Mouse (Mus musculus): Measurements from ENCODE around the gene Rftn1.

Rftn1 gene

DNA sequence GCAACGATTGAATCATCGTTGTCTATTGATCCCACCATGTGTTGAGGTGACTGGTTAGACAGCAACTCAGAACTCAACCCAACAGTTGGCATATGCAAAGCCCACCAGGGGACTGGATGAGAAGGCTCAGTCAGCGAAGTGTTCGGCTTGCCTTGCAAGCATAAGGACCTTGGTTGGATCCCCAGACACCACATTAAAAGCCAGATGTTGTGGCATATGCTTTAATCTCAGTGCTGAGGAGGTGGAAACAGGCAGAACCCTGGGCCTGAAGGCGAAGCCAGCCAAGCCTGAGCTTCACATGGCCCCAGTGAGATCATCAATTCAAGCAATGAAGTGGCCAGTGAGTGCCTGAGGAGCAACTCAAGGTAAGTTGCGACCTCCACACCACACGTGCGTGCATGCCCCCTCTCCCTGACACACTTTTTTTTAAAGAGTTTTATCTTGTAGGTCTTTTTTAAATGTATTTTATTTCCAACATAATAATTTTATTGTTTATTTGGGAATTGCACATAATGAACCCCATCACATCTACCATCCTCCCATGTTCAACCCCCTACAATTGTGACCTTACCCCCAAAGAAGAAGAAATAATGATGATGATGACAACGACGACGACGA lies 11.5 kb upstream of the Rftn1 start:
- no peak for DNase-seq (ENCODE audit: low read depth in 2 of 2, low spot score in 2 of 2)

DNA sequence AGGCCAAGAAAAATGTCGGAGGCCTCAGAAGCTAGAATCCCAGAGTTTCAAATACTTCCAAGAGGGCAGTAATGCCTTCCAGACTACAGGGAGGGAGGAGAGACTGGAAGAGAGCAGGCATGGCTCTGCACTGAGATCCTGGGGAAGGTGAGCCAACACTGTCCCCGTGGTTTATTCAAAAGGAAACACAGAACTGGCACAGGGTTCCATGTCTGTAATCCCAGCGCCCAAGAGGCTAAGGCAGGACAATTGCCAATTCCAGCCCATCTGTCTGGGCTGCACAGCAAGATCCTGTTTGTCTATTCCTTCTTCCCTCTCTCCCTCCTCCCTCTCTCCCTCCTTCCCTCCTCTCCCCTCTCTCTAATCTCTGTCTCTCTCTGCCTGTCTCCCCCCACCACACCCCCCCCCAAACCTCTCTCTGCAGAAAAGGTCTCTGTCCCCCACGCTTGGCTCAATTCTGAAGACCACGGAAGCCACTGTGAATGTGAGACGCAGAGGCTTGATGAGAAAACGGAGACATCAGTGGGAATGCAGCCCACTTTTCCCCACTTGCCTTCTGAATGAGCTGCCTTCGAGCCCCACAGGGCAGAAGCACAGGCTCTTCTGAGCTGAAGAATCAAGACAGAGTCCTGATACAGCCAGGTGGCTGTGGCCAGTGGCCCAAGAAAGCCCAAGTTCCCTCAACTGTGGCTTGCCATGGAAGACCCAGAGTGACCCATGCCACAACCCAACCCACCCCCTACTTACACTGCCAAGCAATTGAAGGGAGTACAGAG lies 8.8 kb upstream of the Rftn1 start:
- DNase-seq (ENCODE audit: low read depth in 2 of 2, low spot score in 2 of 2) = no peak

- DNase-seq (ENCODE audit: low read depth in 2 of 2, low spot score in 2 of 2) = no peak
Observed at GRCm38 (mm10) chr17:50197572-50197971, 7.1 kb upstream of the Rftn1 start.

DNA sequence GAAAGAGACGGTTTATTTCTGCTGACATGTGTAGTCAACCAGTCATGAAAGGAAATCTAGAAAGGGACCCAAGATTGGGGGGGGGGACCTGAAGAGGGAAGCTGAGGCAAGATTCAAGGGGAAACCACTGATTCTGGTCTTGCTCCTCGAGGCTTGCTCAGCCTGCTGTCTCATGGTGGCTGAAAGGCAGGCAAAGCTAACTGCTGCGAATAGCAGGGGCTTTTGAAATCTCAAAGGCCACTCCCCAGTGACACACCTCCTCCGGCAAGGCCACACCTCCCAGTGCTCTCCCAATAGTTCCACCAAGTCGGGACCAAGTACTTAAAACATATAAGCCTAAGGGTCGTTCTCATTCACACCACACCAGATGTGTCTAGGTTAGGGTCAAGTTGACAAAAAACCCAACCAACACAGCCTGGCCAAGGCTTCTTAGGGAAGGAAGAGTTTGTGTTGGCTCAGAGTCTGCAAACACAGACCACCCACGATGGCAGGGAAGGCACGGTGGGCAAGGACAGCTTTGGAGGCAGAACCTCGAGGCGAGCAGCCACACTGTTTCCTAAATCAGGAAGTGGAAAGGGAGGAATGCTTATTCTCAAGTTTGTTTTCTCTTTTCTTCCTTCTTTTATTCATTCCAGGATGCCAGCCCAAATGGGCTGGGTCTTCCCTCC lies 5.7 kb upstream of the Rftn1 start:
- no peak for DNase-seq (ENCODE audit: low read depth in 2 of 2, low spot score in 2 of 2)

DNA sequence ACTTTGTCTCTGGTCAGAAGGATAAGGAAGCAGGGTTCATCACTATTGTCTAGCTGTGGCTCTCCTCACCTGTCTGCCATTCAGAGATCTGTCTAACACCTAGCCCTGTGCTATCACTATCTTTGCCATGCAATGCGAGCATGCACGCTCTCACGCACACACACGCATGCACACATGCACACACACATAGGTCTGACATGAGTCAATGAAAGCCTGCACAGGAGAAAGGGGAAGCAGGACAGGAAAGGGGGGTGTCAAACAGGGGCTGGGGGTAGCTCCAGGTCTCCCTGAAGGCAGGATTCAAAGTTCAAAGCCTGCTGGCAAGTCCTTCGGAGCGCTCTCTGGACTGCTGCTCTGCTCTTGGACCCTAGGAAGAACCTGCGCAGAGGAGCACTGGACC lies 4.9 kb upstream of the Rftn1 start:
- no peak for DNase-seq (ENCODE audit: low read depth in 2 of 2, low spot score in 2 of 2)

- DNase-seq (ENCODE audit: low read depth in 2 of 2, low spot score in 2 of 2) = no peak
Observed at GRCm38 (mm10) chr17:50194541-50194940, 4.1 kb upstream of the Rftn1 start.

DNA sequence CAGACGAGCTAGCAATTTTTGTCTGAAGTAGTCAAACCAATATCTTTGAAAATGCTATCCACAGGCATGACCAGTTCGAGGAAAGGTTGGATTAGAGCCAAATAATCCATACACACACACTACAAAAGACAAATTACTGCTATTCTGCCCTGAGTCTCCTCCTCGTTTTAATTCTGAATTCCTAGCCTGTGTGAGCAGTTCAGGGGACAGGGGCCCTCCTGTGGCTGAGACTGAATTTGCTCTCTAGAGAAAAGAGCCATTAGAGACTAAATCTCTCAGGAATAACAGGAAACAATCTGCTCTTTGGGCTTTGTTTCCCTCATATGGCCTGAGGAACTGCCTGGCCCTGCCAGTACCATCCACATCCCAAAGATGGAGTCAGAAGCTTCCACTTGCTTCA lies 3.2 kb upstream of the Rftn1 start:
- no peak for DNase-seq (ENCODE audit: low read depth in 2 of 2, low spot score in 2 of 2)

DNA sequence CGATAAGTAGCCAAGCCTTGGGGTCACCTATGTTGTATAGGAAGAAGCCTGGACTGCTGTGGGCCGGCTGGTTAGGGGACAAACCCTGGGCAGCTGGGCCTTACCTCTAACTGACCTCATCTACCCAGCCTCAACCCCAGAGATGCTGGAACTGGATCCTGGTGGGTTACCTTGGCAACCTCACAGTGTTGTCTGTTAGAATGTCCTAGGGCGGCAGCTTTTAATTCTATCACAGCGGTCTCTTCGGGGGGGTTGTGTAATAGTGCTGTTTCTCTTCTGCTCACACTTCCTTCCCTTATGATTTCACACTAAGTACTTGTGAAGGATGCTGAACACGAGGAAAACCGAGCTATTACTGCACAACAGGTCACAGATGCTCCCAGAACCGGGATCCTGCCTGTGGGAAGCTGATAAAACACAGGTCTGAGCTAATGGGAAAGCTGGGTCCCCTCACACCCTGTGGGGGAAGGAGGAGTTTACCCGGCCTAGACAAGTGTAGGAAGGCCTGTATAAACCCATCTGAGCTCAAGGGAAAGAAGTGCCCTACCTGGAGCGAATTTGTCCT lies 2.0 kb upstream of the Rftn1 start:
- no peak for DNase-seq (ENCODE audit: low read depth in 2 of 2, low spot score in 2 of 2)

DNA sequence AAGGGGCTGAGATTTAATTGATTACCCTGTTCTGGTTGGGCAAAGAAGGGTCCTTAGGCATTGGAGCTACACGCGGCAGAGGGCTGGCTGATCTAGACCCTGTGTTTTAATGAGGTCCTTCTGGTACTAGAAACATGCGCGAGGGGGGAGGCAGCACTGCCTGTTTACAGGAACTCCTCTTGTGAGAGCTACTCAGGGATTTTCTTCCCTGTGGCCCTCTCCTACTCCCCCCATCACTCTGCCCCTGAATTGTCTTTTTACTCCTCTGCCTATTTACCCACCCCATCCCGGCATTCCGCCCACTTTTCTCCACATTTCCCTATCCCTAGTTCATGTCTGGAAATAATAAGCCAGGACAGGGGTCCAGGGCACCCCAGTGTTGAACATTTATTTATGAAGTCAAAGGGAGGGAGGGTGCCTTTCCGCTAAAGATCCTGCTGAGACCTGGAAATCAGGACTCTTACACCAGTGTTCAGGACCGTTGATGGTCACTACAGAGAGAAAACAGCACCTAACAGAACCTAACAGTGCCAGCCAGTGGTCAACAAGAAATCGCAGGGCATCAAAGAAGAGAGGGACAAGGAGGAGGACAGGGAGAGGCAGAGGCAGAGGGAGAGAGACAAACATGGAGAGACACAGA lies 964 bp upstream of the Rftn1 start:
- DNase-seq (ENCODE audit: low read depth in 2 of 2, low spot score in 2 of 2) = no peak

DNA sequence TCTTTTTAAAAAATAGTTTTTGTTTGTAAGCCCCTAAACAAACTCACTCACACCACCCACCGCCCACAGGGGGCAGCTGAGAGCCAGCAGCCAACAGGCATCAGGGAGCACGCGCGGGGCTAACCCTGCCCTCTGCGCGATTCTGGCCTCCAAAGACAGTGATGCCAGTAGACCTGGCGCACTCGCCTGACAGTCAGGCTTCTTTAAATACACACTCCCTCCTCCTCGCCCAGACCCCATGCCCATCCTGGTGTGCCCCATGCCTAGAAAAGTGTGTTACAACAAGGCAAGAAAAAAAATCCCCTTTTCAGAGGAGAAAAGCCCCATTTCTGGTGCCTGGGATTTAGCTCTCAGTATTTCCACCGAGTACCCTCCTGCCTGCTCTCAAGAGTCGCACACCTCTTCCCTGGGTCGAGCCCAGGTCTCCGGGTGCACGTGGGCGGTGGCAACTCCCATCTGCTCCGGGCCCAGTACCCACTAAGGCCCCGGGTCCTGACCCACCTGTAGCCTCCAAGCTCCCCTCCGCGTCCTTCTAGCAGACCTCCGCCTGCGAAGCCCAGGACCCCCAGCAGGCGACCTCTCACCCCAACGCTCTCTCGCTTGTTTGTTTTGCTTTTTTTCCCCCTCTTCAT lies 977 bp downstream of the Rftn1 start:
- peak; percentile 72 to 83 for DNase-seq (ENCODE audit: low read depth in 2 of 2, low spot score in 2 of 2)

- DNase-seq (ENCODE audit: low read depth in 2 of 2, low spot score in 2 of 2) = no peak
Observed at GRCm38 (mm10) chr17:50188662-50189345, 1.7 kb downstream of the Rftn1 start.

DNA sequence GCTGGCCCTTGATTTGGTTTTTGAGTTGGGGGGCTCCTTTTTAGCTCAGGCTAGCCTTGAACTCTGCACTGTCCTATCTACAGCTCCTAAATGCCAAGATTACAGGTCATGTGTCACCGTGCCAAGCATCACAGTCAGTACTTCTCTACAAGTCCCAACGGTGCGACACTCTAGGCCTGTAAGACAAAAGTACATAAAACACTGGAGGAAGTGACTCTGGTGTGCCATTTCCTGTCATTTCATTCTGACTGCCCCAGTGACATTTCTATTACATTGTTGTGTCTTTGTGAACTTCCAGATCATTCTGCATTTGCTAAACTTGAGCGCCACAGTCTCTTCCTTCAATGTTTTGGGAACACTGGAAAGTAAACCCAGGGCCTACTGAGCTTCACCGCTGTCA lies 4.9 kb downstream of the Rftn1 start:
- DNase-seq (ENCODE audit: low read depth in 2 of 2, low spot score in 2 of 2) = no peak

- no peak for DNase-seq (ENCODE audit: low read depth in 2 of 2, low spot score in 2 of 2)
Observed at GRCm38 (mm10) chr17:50185083-50185482, 5.4 kb downstream of the Rftn1 start.

GRCm38 (mm10) chr17:50184217-50185038 lies 6.0 kb downstream of the Rftn1 start:
- no peak for DNase-seq (ENCODE audit: low read depth in 2 of 2, low spot score in 2 of 2)

DNA sequence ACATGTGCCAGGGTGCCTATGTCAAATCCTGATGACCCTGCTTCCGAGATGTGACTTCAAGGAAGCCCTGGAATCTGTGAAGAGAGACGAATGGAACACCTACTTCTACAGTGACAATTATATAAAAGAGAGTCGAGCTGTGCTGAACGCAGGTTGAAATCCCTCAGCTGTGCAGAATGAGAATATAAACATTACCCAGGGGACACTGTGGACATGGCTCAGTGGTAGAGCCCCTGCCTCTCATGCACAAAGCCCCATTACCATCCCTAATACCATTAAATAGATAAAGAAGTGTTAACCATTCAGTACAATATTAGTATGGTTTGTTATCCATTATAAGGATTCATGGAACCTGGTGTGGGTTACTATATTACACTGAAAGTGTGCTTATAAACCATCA lies 7.2 kb downstream of the Rftn1 start:
- DNase-seq (ENCODE audit: low read depth in 2 of 2, low spot score in 2 of 2) = no peak

DNA sequence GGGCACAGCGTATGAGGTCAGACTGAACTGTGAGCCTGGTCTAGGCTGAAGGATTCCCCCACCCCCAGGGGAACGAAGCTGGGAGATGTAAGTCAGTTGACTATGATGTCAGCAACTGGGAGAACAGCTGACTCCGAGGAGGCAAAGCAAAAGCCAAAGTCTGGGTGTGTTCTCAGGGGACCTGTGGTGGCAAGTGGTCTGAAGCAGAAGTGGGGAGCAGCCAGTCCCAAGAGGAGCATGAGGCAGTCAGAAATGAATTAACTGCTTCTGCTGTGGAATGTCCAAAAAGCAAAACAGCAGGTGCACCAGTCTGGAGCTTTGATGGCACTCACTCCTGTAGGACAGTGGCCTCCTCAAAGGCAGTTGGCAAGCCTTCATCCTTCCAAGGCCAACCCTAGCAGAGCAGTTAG lies 7.9 kb downstream of the Rftn1 start:
- DNase-seq (ENCODE audit: low read depth in 2 of 2, low spot score in 2 of 2) = no peak

DNA sequence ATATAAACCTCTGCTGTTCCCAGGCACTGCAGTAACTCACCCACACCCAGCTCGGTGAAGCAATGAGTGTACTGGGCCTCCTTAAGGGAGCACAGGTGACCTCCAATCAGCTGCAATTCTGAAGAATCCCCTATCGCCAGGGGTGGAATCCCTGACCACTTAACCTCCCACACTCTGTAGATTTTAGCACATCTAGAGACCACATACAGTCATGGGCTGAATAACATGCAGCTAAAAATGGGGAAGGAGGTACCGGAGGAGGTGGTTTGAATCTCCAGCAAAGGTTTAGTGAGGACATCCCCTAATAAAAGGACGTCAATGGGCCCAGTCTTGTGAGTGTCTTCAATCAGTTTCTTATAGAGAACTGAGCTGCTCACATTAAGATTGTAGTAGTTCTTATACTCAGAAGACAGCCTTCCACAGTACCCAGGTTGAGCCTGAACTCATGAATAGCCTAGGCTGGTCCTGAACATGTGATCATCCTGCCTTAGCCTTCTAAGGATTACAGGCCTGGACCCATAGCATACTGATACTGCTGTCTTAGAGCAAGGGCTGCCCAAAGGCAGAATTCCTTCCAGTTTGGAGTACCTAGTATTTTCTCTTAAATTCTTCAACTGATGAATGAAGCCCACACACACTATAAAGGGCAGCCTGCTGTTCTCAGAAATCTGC lies 9.4 kb downstream of the Rftn1 start:
- DNase-seq (ENCODE audit: low read depth in 2 of 2, low spot score in 2 of 2) = no peak

DNA sequence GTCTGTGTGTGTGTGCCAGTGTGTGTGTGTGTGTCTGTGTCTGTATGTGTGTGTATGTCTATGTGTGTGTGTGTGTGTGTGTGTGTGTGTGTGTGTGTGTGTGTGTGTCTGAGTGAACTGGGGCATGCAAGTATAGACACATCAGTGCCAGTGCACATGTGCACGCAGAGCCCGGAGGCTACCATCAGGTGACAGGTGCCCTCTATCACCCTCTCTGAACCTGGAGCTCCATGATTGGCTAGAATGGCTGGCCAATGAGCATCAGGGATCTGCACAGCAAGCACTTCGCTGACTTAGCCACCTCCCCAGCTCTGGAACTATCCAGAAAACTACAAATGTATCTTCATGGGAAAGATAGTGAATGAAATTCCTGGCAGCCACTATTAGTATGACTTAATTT lies 16.7 kb downstream of the Rftn1 start:
- no peak for DNase-seq (ENCODE audit: low read depth in 2 of 2, low spot score in 2 of 2)

- DNase-seq (ENCODE audit: low read depth in 2 of 2, low spot score in 2 of 2) = no peak
Observed at GRCm38 (mm10) chr17:50173368-50173767, 17.1 kb downstream of the Rftn1 start.

All from CD8-positive naive resting alpha-beta T cell, adult 2 months (primary cell).